Mouse (Mus musculus) G1E-ER4 (cell line): ENCODE data around the gene Tsc22d3. TPM values are rescaled to one million over a fixed set of nuclear protein-coding genes. Genes with fewer than 3 reads are reported as not detected.

Source experiments
- GATA1 ChIP-seq: IDR thresholded peaks from one replicate; pipeline ENCODE4 v1.8.0; 2012; ENCODE audit warnings: low read length, inconsistent platforms
- polyA plus RNA-seq: library from polyadenylated mRNA; stranded (reverse); fragments of >175 nt; gene quantifications from 2 replicates; pipeline ENCODE4 v1.2.3, GENCODE M21; 2012

The Tsc22d3 gene
- polyA plus RNA-seq, 1 experiment: 29.9 TPM

DNA sequence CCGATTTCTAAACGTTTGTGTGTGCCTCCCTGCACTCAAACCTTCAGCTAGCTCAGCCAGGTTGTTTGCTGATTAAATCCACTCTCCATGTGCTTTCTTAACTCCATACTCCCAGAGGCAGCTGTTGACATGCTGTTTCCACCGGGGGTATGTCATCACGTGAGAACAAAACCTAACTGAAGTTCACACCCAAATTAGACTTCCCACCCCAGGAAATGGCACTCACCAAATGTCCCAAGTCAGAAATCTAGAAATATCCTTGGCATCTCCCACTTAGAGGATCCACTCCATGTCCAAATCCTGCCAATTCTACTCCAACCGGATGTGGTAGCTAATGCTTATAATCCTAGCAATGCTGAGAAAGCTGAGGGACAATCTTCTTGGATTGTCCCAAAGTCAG, 100.2 kb downstream of the Tsc22d3 start:
- TF ChIP-seq GATA1: no peak

DNA sequence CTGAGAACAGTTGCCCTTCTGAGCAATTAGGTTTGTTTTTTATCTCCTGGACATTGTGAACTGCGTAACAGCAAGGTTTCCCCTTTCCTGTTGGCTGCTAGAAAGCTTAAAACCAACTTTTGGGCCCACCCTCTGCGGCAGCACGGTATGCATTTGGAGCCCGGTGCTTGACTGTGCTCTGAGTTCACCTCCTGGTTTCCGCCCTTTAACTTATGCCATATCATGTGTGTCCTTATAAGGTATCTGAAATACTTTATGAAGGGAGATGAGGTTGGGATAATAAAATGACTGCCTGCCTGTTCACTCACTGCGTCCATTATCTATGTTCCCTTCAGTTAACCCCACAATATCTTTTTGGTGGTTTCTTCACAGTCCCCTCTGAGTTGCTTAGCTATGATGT, 106.3 kb downstream of the Tsc22d3 start:
- TF ChIP-seq GATA1: no peak

DNA sequence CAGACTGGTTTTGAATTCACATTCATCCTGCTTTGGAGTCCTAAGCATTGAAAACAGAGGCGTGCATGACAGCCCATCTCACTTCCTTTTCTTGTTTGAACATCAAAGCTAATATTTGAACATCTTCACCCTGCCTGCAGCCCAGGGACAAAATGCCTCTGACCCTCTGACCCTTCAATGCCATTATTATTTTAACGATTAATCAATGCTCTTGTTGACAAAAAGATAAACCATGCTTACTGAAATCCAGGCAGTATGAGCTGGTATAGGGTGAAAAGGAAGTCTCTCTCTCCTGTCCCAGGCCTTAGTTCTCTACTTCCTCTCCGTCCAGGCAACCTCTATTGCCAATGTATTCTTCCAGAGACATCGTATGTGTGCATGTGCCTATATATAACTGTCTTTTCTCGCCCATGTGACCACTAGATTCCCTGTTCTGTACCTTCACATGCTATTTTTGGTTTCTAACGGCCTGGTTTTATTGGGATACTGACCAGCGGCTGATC, 106.9 kb downstream of the Tsc22d3 start:
- no peak for TF ChIP-seq GATA1

DNA sequence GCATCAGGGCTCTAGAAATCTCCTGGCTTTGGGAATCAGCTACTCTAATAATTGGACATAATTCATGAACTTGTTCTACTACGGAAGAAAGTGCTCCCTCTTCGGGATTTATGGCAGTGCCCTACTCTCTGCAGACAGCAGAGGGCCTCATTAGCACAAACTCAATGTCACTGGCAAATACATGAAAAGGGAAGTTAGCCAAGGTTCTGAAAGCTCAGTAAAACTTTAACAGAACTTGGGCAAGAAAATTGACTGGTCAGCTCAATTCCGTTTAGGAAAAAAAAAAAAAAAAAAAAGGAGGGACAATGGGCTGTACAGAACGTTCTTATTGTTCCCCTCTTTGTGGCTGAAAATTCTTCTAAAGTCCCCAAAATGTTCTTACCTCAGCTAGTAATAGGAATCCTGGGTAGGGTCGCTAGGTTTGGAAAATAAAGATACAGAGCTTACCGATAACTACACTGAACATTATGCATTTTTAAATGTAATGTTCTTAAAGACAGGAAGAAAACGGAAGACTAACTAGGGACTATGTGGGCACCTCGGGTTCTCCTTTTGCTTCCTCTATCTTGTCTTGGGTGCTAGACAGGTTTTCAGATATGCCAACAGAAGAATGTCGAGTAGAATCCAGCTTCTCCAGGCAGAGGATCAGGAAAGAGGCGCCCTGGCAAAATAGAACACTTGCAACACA, 108.4 kb downstream of the Tsc22d3 start:
- TF ChIP-seq GATA1: no peak

DNA sequence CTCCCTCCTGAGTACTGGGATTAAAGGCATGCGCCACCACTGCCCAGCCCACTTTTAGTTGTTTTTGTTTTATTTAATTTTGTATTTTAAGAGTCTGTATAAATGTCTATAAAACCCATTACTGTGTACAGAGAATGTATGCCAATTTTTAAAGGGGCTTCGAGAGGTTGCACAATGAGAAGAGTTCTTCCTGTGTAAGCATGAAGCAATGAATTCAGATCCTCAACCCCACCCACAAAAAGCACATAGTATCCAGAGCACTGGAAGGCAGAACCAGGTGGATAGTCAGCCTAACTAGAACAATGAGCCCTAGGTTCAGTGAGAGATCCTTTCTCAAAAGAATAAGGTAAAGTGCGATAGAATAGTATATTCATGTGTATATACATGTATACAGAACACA, 110.3 kb downstream of the Tsc22d3 start:
- TF ChIP-seq GATA1: no peak

Other genes with a start within 250 kb of the Tsc22d3 start
- gene Prps1, start 144.0 kb downstream of the Tsc22d3 start, polyA plus RNA-seq: 3.2 and 7.0 TPM in 2 replicates
- gene Mid2, start 63.9 kb upstream of the Tsc22d3 start, polyA plus RNA-seq: not detected in 2 replicates
- gene Tex13b, start 212.8 kb upstream of the Tsc22d3 start, polyA plus RNA-seq: not detected in 2 replicates